ENCODE assay signal across 29 mouse cellular contexts in genomic region chr17:79848385-79848784, GRCm38 (mm10). TPM values are rescaled to one million over a fixed set of nuclear protein-coding genes. Genes with fewer than 3 reads are reported as not detected.
DNase-seq lines count a peak whose midpoint lies in the region; ATAC-seq lines count a peak whose summit lies in the region.
"Had no signal": no experiment of that assay in that cellular context is flagged by ENCODE, and none has a peak within 500 bp of the region (broad histone marks: within the 10 kb centered on the region; RNA-seq: fewer than 3 reads in every experiment).

No protein-coding gene starts in this region.

- H3K4me2 ChIP-seq in limb, embryonic 13.5 days (replicated peaks) = no peak overlapping the region
- H3K4me2 ChIP-seq in hindbrain, embryonic 14.5 days (replicated peaks) = no peak overlapping the region
- H3K4me2 ChIP-seq: embryonic facial prominence, embryonic 12.5 days; forebrain, embryonic 12.5 days; forebrain, embryonic 15.5 days; heart, embryonic 12.5 days; heart, embryonic 15.5 days; hindbrain, embryonic 13.5 days had no signal

- no peak overlapping the region for H3K4me3 ChIP-seq in limb, embryonic 13.5 days
- no peak overlapping the region for H3K4me3 ChIP-seq in hindbrain, embryonic 14.5 days (replicated peaks; ENCODE audit: low read length)
- H3K4me3 ChIP-seq: embryonic facial prominence, embryonic 12.5 days; erythroblast, embryonic 14.5 days; forebrain, embryonic 12.5 days; forebrain, embryonic 15.5 days; heart, embryonic 12.5 days; heart, embryonic 15.5 days; hindbrain, embryonic 10.5 days; hindbrain, embryonic 13.5 days had no signal

- H3K36me3 ChIP-seq in limb, embryonic 13.5 days = peaks cover 37% of the 10 kb centered on the region
- peaks cover 46% of the 10 kb centered on the region for H3K36me3 ChIP-seq in hindbrain, embryonic 14.5 days (replicated peaks; ENCODE audit: control insufficient read depth, insufficient read depth)

- no peaks in the 10 kb centered on the region for H3K9me3 ChIP-seq in limb, embryonic 13.5 days
- no peaks in the 10 kb centered on the region for H3K9me3 ChIP-seq in hindbrain, embryonic 14.5 days (ENCODE audit: control insufficient read depth, low read length)
- H3K9me3 ChIP-seq: embryonic facial prominence, embryonic 12.5 days; forebrain, embryonic 12.5 days; forebrain, embryonic 15.5 days; heart, embryonic 12.5 days; heart, embryonic 15.5 days; hindbrain, embryonic 13.5 days had no signal

- ATAC-seq in limb, embryonic 13.5 days (ENCODE audit: low FRiP score, low read depth) = peak; percentile 89
- no peak for ATAC-seq in hindbrain, embryonic 14.5 days (ENCODE audit: low FRiP score)
- ATAC-seq: CD4-positive, CD25-positive, alpha-beta regulatory T cell, adult 4 months; forebrain, embryonic 15.5 days; hindbrain, postnatal 0 days; inflammation-experienced regulatory T-cells, adult 6 months; Patski had no signal

- no peak overlapping the region for H3K27ac ChIP-seq in limb, embryonic 13.5 days
- H3K27ac ChIP-seq in hindbrain, embryonic 14.5 days = no peak overlapping the region
- H3K27ac ChIP-seq: embryonic facial prominence, embryonic 12.5 days; forebrain, embryonic 12.5 days; forebrain, embryonic 15.5 days; heart, embryonic 15.5 days; hindbrain, embryonic 10.5 days; hindbrain, embryonic 13.5 days; hindbrain, postnatal 0 days had no signal

- H3K27me3 ChIP-seq in limb, embryonic 13.5 days = peaks cover 25% of the 10 kb centered on the region
- H3K27me3 ChIP-seq in hindbrain, embryonic 14.5 days (ENCODE audit: control insufficient read depth, insufficient read depth, low read length) = no peaks in the 10 kb centered on the region
- H3K27me3 ChIP-seq: embryonic facial prominence, embryonic 12.5 days; forebrain, embryonic 15.5 days; heart, embryonic 12.5 days; heart, embryonic 15.5 days; hindbrain, embryonic 13.5 days; Patski had no signal

- DNase-seq in kidney, postnatal 10 days = peak; percentile 48
- DNase-seq in kidney, adult 8-10 months = no peak
- DNase-seq in NIH3T3 (ENCODE audit: low read depth) = peak; percentile 70
- peak; percentile 67 for DNase-seq in adipocyte (ENCODE audit: low spot score)
- no peak for DNase-seq in MN1 (ENCODE audit: low spot score)
- no peak for DNase-seq in hindbrain, embryonic 14.5 days (ENCODE audit: low spot score)
- DNase-seq in ovary, postnatal 14 days (ENCODE audit: low spot score) = no peak
- DNase-seq: adrenal gland, adult 2 months; adrenal gland, postnatal 25 days; cerebellum, adult 18-20 months; cerebellum, adult 9-10 months; cerebellum, postnatal 14 days; gastrocnemius, postnatal 25 days; heart, adult 18-20 months; heart, postnatal 10 days; heart, postnatal 36 days had no signal

- H3K4me1 ChIP-seq in limb, embryonic 13.5 days = peaks cover 5% of the 10 kb centered on the region; the same call in 1 of the 2 replicates
- no peaks in the 10 kb centered on the region for H3K4me1 ChIP-seq in hindbrain, embryonic 14.5 days (replicated peaks; ENCODE audit: control insufficient read depth, insufficient read depth, low read length)
- H3K4me1 ChIP-seq: embryonic facial prominence, embryonic 12.5 days; forebrain, embryonic 12.5 days; forebrain, embryonic 15.5 days; heart, embryonic 12.5 days; heart, embryonic 15.5 days; hindbrain, embryonic 10.5 days; hindbrain, embryonic 13.5 days had no signal

- no peak overlapping the region for H3K9ac ChIP-seq in limb, embryonic 13.5 days
- no peak overlapping the region for H3K9ac ChIP-seq in hindbrain, embryonic 14.5 days
- H3K9ac ChIP-seq: embryonic facial prominence, embryonic 12.5 days; forebrain, embryonic 12.5 days; forebrain, embryonic 15.5 days; heart, embryonic 12.5 days; heart, embryonic 15.5 days; hindbrain, embryonic 13.5 days had no signal

- 46% methylated on average over 5 of the region's 5 CpGs for WGBS in limb, embryonic 13.5 days
- WGBS in hindbrain, embryonic 14.5 days = 90% methylated on average over 5 of the region's 5 CpGs

RNA-seq across cellular contexts. Expression of gene Atl2, which starts 47.5 kb away (rescaled TPM):
- polyA plus RNA-seq in limb, embryonic 13.5 days (2015; fragmentation: Nextera tagmentation; extraction: Ambion mirVana) = 28.8 and 29.0 TPM in 2 replicates
- 39.4 and 44.5 TPM in 2 replicates for polyA plus RNA-seq in hindbrain, embryonic 14.5 days (2014; fragmentation: Nextera tagmentation; extraction: Ambion mirVana)

Comparison
In these comparisons a context has a peak if more than half of its experiments do, and no peak if none do; other contexts are left out.
1. DNase-seq: peak in kidney, postnatal 10 days (single experiment), NIH3T3 (single experiment) and adipocyte (single experiment); none in kidney, adult 8-10 months (0 of 2), MN1 (single experiment), hindbrain, embryonic 14.5 days (single experiment) and ovary, postnatal 14 days (single experiment).